Mouse (Mus musculus): ENCODE measurements at regions not wholly inside any gene's neighbourhood (a gene's known extent, or its start where the extent isn't known, plus 50 kb on each side); places are given as distances from the start of the nearest gene placed in this dataset.

DNA sequence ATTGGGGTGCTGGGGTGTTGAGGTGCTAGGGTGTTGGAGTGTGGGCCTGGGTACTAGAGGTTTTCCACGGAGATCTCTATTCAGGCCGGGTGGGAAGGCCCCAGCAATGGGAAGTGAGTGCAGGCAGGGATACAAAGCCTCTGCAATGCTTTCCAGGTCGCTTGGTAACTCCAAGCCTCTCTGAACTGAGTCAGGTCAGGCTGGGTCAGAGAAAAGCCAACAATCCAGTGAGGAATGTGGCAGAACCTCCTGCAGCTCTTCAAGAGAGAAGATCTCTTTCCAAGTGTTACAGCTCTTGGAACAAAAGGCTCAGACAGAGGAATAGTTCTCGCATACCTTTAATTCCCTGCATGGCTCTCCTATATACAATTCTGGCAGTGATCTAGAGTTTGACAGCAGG lies 220.3 kb downstream of the Kif2b start:
- TF ChIP-seq CTCF (IDR thresholded peaks at IDR 0.05; ENCODE audit: low read depth) (no peak), EP300 (IDR thresholded peaks at IDR 0.05; ENCODE audit: low read depth) (no peak)
